ENCODE assay signal across 23 mouse cellular contexts in genomic region chr4:86631831-86632230, GRCm38 (mm10). TPM values are rescaled to one million over a fixed set of nuclear protein-coding genes. Genes with fewer than 3 reads are reported as not detected.
DNase-seq lines count a peak whose midpoint lies in the region; ATAC-seq lines count a peak whose summit lies in the region.
"Had no signal": no experiment of that assay in that cellular context is flagged by ENCODE, and none has a peak within 500 bp of the region (broad histone marks: within the 10 kb centered on the region; RNA-seq: fewer than 3 reads in every experiment).

No protein-coding gene starts in this region.

- no peak overlapping the region for H3K27ac ChIP-seq in limb, embryonic 11.5 days (replicated peaks; ENCODE audit: low read depth, low read length)
- H3K27ac ChIP-seq in limb, embryonic 10.5 days, result no peak overlapping the region
- H3K27ac ChIP-seq in forebrain, embryonic 16.5 days (ENCODE audit: low read length), result no peak overlapping the region
- H3K27ac ChIP-seq: embryonic facial prominence, embryonic 13.5 days; forebrain, embryonic 12.5 days; gastrocnemius, adult 2 months; heart, embryonic 10.5 days; hindbrain, embryonic 14.5 days had no signal

- no peaks in the 10 kb centered on the region for H3K27me3 ChIP-seq in limb, embryonic 11.5 days (ENCODE audit: control insufficient read depth, insufficient read depth, low read length)
- 0 out of 2 replicates have a peak, but pooled peaks cover 5% of the 10 kb centered on the region for H3K27me3 ChIP-seq in limb, embryonic 10.5 days (ENCODE audit: low read depth, poor library complexity, severe bottlenecking)
- H3K27me3 ChIP-seq in forebrain, embryonic 16.5 days (replicated peaks; ENCODE audit: control insufficient read depth, insufficient read depth, low read length), result no peaks in the 10 kb centered on the region
- H3K27me3 ChIP-seq: CH12.LX; embryonic facial prominence, embryonic 13.5 days; forebrain, embryonic 12.5 days; Patski had no signal

- no peak overlapping the region for H3K4me3 ChIP-seq in limb, embryonic 11.5 days (ENCODE audit: low read depth, low read length)
- H3K4me3 ChIP-seq in limb, embryonic 10.5 days, result no peak overlapping the region
- no peak overlapping the region for H3K4me3 ChIP-seq in forebrain, embryonic 16.5 days (replicated peaks; ENCODE audit: low read length)
- H3K4me3 ChIP-seq: embryonic facial prominence, embryonic 13.5 days; forebrain, embryonic 12.5 days; gastrocnemius, adult 2 months; heart, embryonic 10.5 days had no signal

- H3K4me2 ChIP-seq in limb, embryonic 11.5 days (ENCODE audit: low read depth, severe bottlenecking), result no peak overlapping the region
- H3K4me2 ChIP-seq in forebrain, embryonic 16.5 days (ENCODE audit: low read length), result no peak overlapping the region
- H3K4me2 ChIP-seq: embryonic facial prominence, embryonic 13.5 days; forebrain, embryonic 12.5 days; hindbrain, embryonic 14.5 days had no signal

- H3K36me3 ChIP-seq in limb, embryonic 11.5 days (ENCODE audit: control insufficient read depth, insufficient read depth, low read length), result no peaks in the 10 kb centered on the region
- no peaks in the 10 kb centered on the region for H3K36me3 ChIP-seq in limb, embryonic 10.5 days
- H3K36me3 ChIP-seq in forebrain, embryonic 16.5 days (ENCODE audit: control insufficient read depth, insufficient read depth), result no peaks in the 10 kb centered on the region
- H3K36me3 ChIP-seq: embryonic facial prominence, embryonic 13.5 days; forebrain, embryonic 12.5 days; heart, embryonic 10.5 days had no signal

- peak; percentile 37 for DNase-seq in limb, embryonic 11.5 days (ENCODE audit: low spot score)
- DNase-seq in limb, embryonic 10.5 days (ENCODE audit: low spot score), result no peak
- DNase-seq in embryo, embryonic 11 days, result peak; percentile 58
- DNase-seq in forelimb bud, embryonic 11.5 days (ENCODE audit: low read depth, low spot score), result peak; percentile 26
- no peak for DNase-seq in cerebellum, adult 11 months
- DNase-seq in T-cell, adult 2 months (ENCODE audit: low spot score), result no peak
- DNase-seq: adrenal gland, adult 2 months; adrenal gland, postnatal 25 days; cerebellum, adult 2 months; cerebellum, postnatal 14 days; forebrain, postnatal 0 days; gastrocnemius, adult 2 months; heart, adult 18-20 months; heart, postnatal 10 days; heart, postnatal 4 days; kidney, adult 18-20 months had no signal

- no peaks in the 10 kb centered on the region for H3K9me3 ChIP-seq in limb, embryonic 11.5 days (ENCODE audit: control insufficient read depth, low read length)
- H3K9me3 ChIP-seq in limb, embryonic 10.5 days (replicated peaks), result no peaks in the 10 kb centered on the region
- no peaks in the 10 kb centered on the region for H3K9me3 ChIP-seq in forebrain, embryonic 16.5 days (ENCODE audit: control insufficient read depth, low read length)
- H3K9me3 ChIP-seq: embryonic facial prominence, embryonic 13.5 days; forebrain, embryonic 12.5 days; heart, embryonic 10.5 days had no signal

- H3K9ac ChIP-seq in limb, embryonic 11.5 days (ENCODE audit: low read length), result no peak overlapping the region
- H3K9ac ChIP-seq in forebrain, embryonic 16.5 days (replicated peaks; ENCODE audit: low read depth, low read length), result no peak overlapping the region
- H3K9ac ChIP-seq: embryonic facial prominence, embryonic 13.5 days; forebrain, embryonic 12.5 days; forebrain, postnatal 0 days; hindbrain, embryonic 14.5 days had no signal

- 9% methylated on average over 4 of the region's 4 CpGs for WGBS in limb, embryonic 11.5 days
- WGBS in limb, embryonic 10.5 days, result 21% methylated on average over 4 of the region's 4 CpGs
- 85% methylated on average over 4 of the region's 4 CpGs for WGBS in forebrain, embryonic 16.5 days

- peaks cover 5% of the 10 kb centered on the region; the same call in 1 of the 2 replicates for H3K4me1 ChIP-seq in limb, embryonic 11.5 days (ENCODE audit: control insufficient read depth, insufficient read depth, low read length)
- H3K4me1 ChIP-seq in limb, embryonic 10.5 days, result peaks cover 16% of the 10 kb centered on the region
- no peaks in the 10 kb centered on the region for H3K4me1 ChIP-seq in forebrain, embryonic 16.5 days (replicated peaks; ENCODE audit: control insufficient read depth, insufficient read depth, low read length)
- H3K4me1 ChIP-seq: embryonic facial prominence, embryonic 13.5 days; forebrain, embryonic 12.5 days; heart, embryonic 10.5 days had no signal

- no peak for ATAC-seq in limb, embryonic 11.5 days (ENCODE audit: insufficient number of reproducible peaks, low FRiP score, low TSS enrichment, low read depth)
- ATAC-seq in forebrain, embryonic 16.5 days, result no peak
- ATAC-seq: forebrain, postnatal 0 days; Patski had no signal

RNA-seq across cellular contexts. Expression of gene Haus6, which starts 20.0 kb away (rescaled TPM):
- 30.7 and 34.1 TPM in 2 replicates for polyA plus RNA-seq in limb, embryonic 11.5 days (2014; fragmentation: Nextera tagmentation; extraction: Ambion mirVana)
- 30.1 and 30.9 TPM in 2 replicates for polyA plus RNA-seq in limb, embryonic 10.5 days (2016; fragmentation: Nextera tagmentation; extraction: Ambion mirVana)
- 11.5 TPM in 2 replicates for polyA plus RNA-seq in forebrain, embryonic 16.5 days (2015; fragmentation: Nextera tagmentation; extraction: Ambion mirVana)

RNA-seq across cellular contexts. Expression of gene Plin2, which starts 38.0 kb away (rescaled TPM):
- 80.0 and 83.8 TPM in 2 replicates for polyA plus RNA-seq in limb, embryonic 11.5 days (2014; fragmentation: Nextera tagmentation; extraction: Ambion mirVana)
- 74.6 and 75.8 TPM in 2 replicates for polyA plus RNA-seq in limb, embryonic 10.5 days (2016; fragmentation: Nextera tagmentation; extraction: Ambion mirVana)
- polyA plus RNA-seq in forebrain, embryonic 16.5 days (2015; fragmentation: Nextera tagmentation; extraction: Ambion mirVana), result 37.3 and 43.7 TPM in 2 replicates

RNA-seq across cellular contexts. Expression of gene Rraga, which starts 56.4 kb away (rescaled TPM):
- polyA plus RNA-seq in limb, embryonic 11.5 days (2014; fragmentation: Nextera tagmentation; extraction: Ambion mirVana), result 85.0 and 102 TPM in 2 replicates
- 46.3 and 48.5 TPM in 2 replicates for polyA plus RNA-seq in limb, embryonic 10.5 days (2016; fragmentation: Nextera tagmentation; extraction: Ambion mirVana)
- polyA plus RNA-seq in forebrain, embryonic 16.5 days (2015; fragmentation: Nextera tagmentation; extraction: Ambion mirVana), result 132 and 135 TPM in 2 replicates

Comparison
In these comparisons a context has a peak if more than half of its experiments do, and no peak if none do; other contexts are left out.
1. DNase-seq: peak in limb, embryonic 11.5 days (single experiment), embryo, embryonic 11 days (single experiment) and forelimb bud, embryonic 11.5 days (single experiment); none in limb, embryonic 10.5 days (single experiment), cerebellum, adult 11 months (single experiment) and T-cell, adult 2 months (single experiment).